Mouse (Mus musculus) activated CD4-positive, CD25-positive, alpha-beta regulatory T cell, adult 4 months (primary cell): Measurements from ENCODE around the gene Adra2a. TPM values are rescaled to one million over a fixed set of nuclear protein-coding genes. Genes with fewer than 3 reads are reported as not detected.

Source experiments
- ATAC-seq: one replicate; pipeline ENCODE4 v1.8.0; 2017
- polyA plus RNA-seq, 2 experiments: library from polyadenylated mRNA; unstranded; fragments of 100-300 nt; shearing (Covaris generic); gene quantifications; one replicate each; pipeline ENCODE4 v1.2.1; 2017

Adra2a gene
- polyA plus RNA-seq, 2 experiments from 2014 or later = not detected

GRCm38 (mm10) chr19:54076362-54077349 is 32.7 kb downstream of the Adra2a start:
- ATAC-seq = no peak

- ATAC-seq = no peak
Measured at GRCm38 (mm10) chr19:54081303-54081702, 37.4 kb downstream of the Adra2a start.

DNA sequence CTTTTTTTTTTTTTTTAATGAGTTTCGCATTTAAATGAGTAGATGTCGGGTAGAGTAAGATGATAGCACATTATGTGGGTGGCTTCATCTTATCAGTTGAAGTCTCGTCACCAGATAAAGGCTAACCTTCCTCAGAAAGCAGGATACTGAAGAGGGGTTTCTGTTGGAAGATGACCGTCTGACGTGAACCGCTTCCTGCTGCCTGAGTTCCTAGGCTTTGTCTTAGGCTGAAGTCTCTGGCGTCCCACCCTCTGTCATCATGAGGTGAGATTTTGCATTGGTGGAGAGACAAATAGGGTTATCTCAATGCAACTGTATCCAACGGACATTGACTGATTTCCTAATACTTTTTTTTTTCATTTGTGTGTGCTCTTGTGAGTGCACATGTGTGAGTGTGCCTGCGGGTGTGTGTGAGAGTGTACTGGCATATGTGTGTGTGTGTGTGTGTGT is 37.8 kb downstream of the Adra2a start:
- ATAC-seq = no peak

DNA sequence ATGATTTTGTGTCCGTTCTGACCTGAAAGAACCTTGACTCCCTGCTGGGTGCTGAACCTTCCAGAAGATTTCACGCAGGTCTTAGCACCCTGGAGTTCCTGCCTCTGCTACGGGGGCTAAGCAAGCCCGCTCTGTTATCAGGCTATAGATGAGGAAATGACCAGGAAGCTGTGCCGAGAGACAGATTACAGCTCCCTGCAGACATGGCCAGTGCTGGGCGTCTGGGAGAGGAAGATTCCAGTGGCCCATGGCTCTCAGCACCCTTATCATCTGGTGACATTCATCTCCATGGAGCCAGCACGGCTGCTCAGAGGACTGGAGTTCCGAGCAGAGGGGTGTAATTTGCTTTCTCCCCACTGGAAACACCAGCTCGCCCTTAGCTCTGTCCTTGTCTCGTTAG is 43.4 kb downstream of the Adra2a start:
- ATAC-seq = no peak

- ATAC-seq = no peak
Measured at GRCm38 (mm10) chr19:54093599-54093998, 49.6 kb downstream of the Adra2a start.

GRCm38 (mm10) chr19:54095716-54096115 is 51.8 kb downstream of the Adra2a start:
- no peak for ATAC-seq

DNA sequence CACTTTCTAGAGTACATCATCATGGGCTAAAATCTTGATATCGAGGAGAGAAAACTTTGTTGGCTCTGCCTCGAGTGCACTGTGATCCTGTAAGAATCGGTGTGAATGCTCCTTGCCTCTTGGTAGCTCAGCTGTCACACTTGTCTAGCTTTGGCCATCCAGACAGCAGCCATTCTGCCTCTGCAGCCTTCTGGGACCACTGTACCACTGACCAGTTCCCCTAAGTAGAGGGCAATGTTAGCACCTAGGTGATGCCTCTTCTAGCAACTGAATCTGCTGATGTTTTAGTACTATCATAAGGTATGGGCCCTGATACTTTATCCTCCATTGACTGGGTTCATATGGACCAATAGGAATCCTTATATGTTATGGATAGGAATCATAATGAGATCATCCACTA is 54.4 kb downstream of the Adra2a start:
- ATAC-seq = no peak

Other genes starting within 250 kb of the Adra2a start
- 100 to 1,000 TPM; 479 to 707 TPM for gene Pdcd4, start 151.9 kb upstream of the Adra2a start, polyA plus RNA-seq
- 10 to 100 TPM; 61.5 to 66.2 TPM for gene Shoc2, start 99.8 kb upstream of the Adra2a start, polyA plus RNA-seq
- gene Bbip1, start 99.5 kb upstream of the Adra2a start, polyA plus RNA-seq = 100 to 1,000 TPM; 114 to 123 TPM